Mouse (Mus musculus) forebrain, postnatal 0 days (tissue): ENCODE results near the gene Nmb. TPM values are rescaled to one million over a fixed set of nuclear protein-coding genes. Genes with fewer than 3 reads are reported as not detected.

ENCODE experiments used
- ATAC-seq: fragments of 200-750 bp; cut with Nextera tagmentation; 2 replicates; pipeline ENCODE4 v1.8.0; 2017; ENCODE audit warnings: mild to moderate bottlenecking, moderate library complexity
- DNase-seq: peaks from one replicate; pipeline ENCODE4 v3.0.0-alpha.2; 2015
- H3K27ac ChIP-seq: fragments of 300-500 bp; sonication (generic); 2 replicates; pipeline ENCODE4 v1.5.1; 2014; ENCODE audit warnings: low read depth, mild to moderate bottlenecking, antibody characterized with exemption, low read length, moderate library complexity, mixed read lengths
- H3K27me3 ChIP-seq: fragments of 300-500 bp; sonication (generic); 2 replicates; pipeline ENCODE4 v1.6.1; 2014; ENCODE audit warnings: mild to moderate bottlenecking, low read length, mixed read lengths; ENCODE audit not compliant: insufficient read depth
- H3K36me3 ChIP-seq: fragments of 300-500 bp; sonication (generic); 2 replicates; pipeline ENCODE4 v1.6.1; 2014; ENCODE audit warnings: mild to moderate bottlenecking, moderate library complexity; ENCODE audit not compliant: insufficient read depth
- H3K4me1 ChIP-seq: fragments of 300-500 bp; sonication (generic); 2 replicates; pipeline ENCODE4 v1.6.1; 2014; ENCODE audit warnings: antibody characterized with exemption; ENCODE audit not compliant: insufficient read depth
- H3K4me2 ChIP-seq: fragments of 300-500 bp; sonication (generic); 2 replicates; pipeline ENCODE4 v1.6.1; 2014; ENCODE audit warnings: low read depth, mild to moderate bottlenecking, moderate library complexity
- H3K4me3 ChIP-seq: fragments of 300-500 bp; sonication (generic); 2 replicates; pipeline ENCODE4 v1.5.1; 2014; ENCODE audit warnings: low read depth, low read length, mixed read lengths
- H3K9ac ChIP-seq: fragments of 300-500 bp; sonication (generic); 2 replicates; pipeline ENCODE4 v1.6.1; 2014; ENCODE audit warnings: mild to moderate bottlenecking
- H3K9me3 ChIP-seq: fragments of 300-500 bp; sonication (generic); 2 replicates; pipeline ENCODE4 v1.6.1; 2016; ENCODE audit warnings: low read length
- CTCF ChIP-seq: sonication (generic); IDR thresholded peaks from 2 replicates; pipeline ENCODE4 v1.5.1; 2016; ENCODE audit warnings: antibody characterized with exemption, control low read depth, low read depth
- WGBS: fragments of 180-500 bp; shearing (Covaris S2); extraction: QIAGEN DNeasy Blood & Tissue Kit; methylation state at CpG from one replicate; pipeline ENCODE4 v1.1.7; 2014; 5-methylcytosine and 5-hydroxymethylcytosine counted together
- polyA plus RNA-seq: library from polyadenylated mRNA; unstranded; fragments of >200 nt; fragmentation: Nextera tagmentation; extraction: Ambion mirVana; gene quantifications from 2 replicates; pipeline ENCODE4 v1.2.1, GENCODE M21; 2015
- total RNA-seq: library from RNA; depleted of rRNA; stranded (reverse); fragments of >200 nt; gene quantifications from 2 replicates; pipeline ENCODE4 v1.2.3, GENCODE M21; 2014

Gene Nmb
- total and polyA plus RNA-seq, 2 experiments from 2014 or later = 8.6 to 10.9 TPM

- Histone ChIP-seq H3K9me3 (no peaks in the 10 kb centered on the region), H3K4me2 (no peak overlapping the region), H3K36me3 (peaks cover 70% of the 10 kb centered on the region), H3K27me3 (no peaks in the 10 kb centered on the region), H3K4me3 (no peak overlapping the region), H3K9ac (no peak overlapping the region), H3K27ac (no peak overlapping the region), H3K4me1 (no peaks in the 10 kb centered on the region)
- WGBS = 88% methylated on average over 8 of the region's 8 CpGs
- no peak for TF ChIP-seq CTCF
- ATAC-seq = no peak
- DNase-seq = no peak
Observed at GRCm38 (mm10) chr7:80912496-80912895, 7.6 kb upstream of the Nmb start.

- no peak for TF ChIP-seq CTCF
- Histone ChIP-seq H3K36me3 (peaks cover 66% of the 10 kb centered on the region), H3K27ac (no peak overlapping the region), H3K27me3 (no peaks in the 10 kb centered on the region), H3K4me3 (no peak overlapping the region), H3K9me3 (no peaks in the 10 kb centered on the region), H3K4me2 (no peak overlapping the region), H3K4me1 (no peaks in the 10 kb centered on the region), H3K9ac (no peak overlapping the region)
- ATAC-seq (no peak), DNase-seq (no peak)
- 75% methylated on average over 7 of the region's 7 CpGs for WGBS
Observed at GRCm38 (mm10) chr7:80911053-80911452, 6.2 kb upstream of the Nmb start.

GRCm38 (mm10) chr7:80903625-80904422 is 1.1 kb downstream of the Nmb start:
- no peak for DNase-seq
- H3K9ac ChIP-seq = no peak overlapping the region

GRCm38 (mm10) chr7:80901541-80902274 is 3.2 kb downstream of the Nmb start:
- Histone ChIP-seq H3K9me3 (no peaks in the 10 kb centered on the region), H3K4me1 (peaks cover 9% of the 10 kb centered on the region), H3K4me3 (peak overlapping the region; percentile 60), H3K27ac (peak overlapping the region; percentile 78), H3K36me3 (peaks cover 28% of the 10 kb centered on the region), H3K4me2 (peak overlapping the region; percentile 55), H3K9ac (peak overlapping the region; percentile 61), H3K27me3 (no peaks in the 10 kb centered on the region)
- no peak for TF ChIP-seq CTCF
- no peak for DNase-seq
- WGBS = 28% methylated on average over 15 of the region's 15 CpGs
- peak; percentile 13 for ATAC-seq

More at GRCm38 (mm10) chr7:80903625-80904422, 1.1 kb downstream of the Nmb start:
- Histone ChIP-seq H3K9me3 (no peaks in the 10 kb centered on the region), H3K36me3 (peaks cover 29% of the 10 kb centered on the region), H3K27me3 (no peaks in the 10 kb centered on the region), H3K4me2 (no peak overlapping the region), H3K4me3 (no peak overlapping the region), H3K27ac (no peak overlapping the region), H3K4me1 (peaks cover 9% of the 10 kb centered on the region)
- TF ChIP-seq CTCF = no peak
- WGBS = 91% methylated on average over 11 of the region's 11 CpGs
- ATAC-seq = no peak

GRCm38 (mm10) chr7:80900944-80901501 is 3.9 kb downstream of the Nmb start, which contains the start of gene Wdr73:
Wdr73 (minus strand) TSS chr7:80901269.
- H3K9ac ChIP-seq = peak within 1 kb of the TSS; percentile 61
- H3K4me1 ChIP-seq = peaks cover 9% of the 10 kb centered on the region

GRCm38 (mm10) chr7:80897721-80898120 is 7.2 kb downstream of the Nmb start:
- ATAC-seq (no peak), DNase-seq (no peak)
- H3K27me3 ChIP-seq = no peaks in the 10 kb centered on the region
- peaks cover 45% of the 10 kb centered on the region for H3K36me3 ChIP-seq
- no peak overlapping the region for H3K4me2 ChIP-seq
- no peak overlapping the region for H3K27ac ChIP-seq
- no peak overlapping the region for H3K4me3 ChIP-seq
- no peak overlapping the region for H3K9ac ChIP-seq
- H3K9me3 ChIP-seq = no peaks in the 10 kb centered on the region
- 93% methylated on average over 4 of the region's 4 CpGs for WGBS
- no peak for TF ChIP-seq CTCF
- 0 out of 2 replicates have a peak, but pooled peaks cover 3% of the 10 kb centered on the region for H3K4me1 ChIP-seq

More at GRCm38 (mm10) chr7:80900944-80901501, 3.9 kb downstream of the Nmb start, which contains the start of gene Wdr73:
- peak; percentile 99 for ATAC-seq
- Histone ChIP-seq H3K27ac (peak within 1 kb of the TSS; percentile 78), H3K4me3 (peak within 1 kb of the TSS; percentile 60), H3K36me3 (peaks cover 31% of the 10 kb centered on the region), H3K4me2 (peak within 1 kb of the TSS; percentile 55), H3K9me3 (no peaks in the 10 kb centered on the region), H3K27me3 (no peaks in the 10 kb centered on the region)
- TF ChIP-seq CTCF = no peak
- DNase-seq = peak; percentile 94
- WGBS = under 1% methylated on average over 36 of the region's 36 CpGs
